Mouse (Mus musculus): ENCODE results near the gene Bckdha. TPM values are rescaled to one million over a fixed set of nuclear protein-coding genes. Genes with fewer than 3 reads are reported as not detected.
A peak's percentile ranks its signal among the peaks of the same experiment; 100 is the strongest.

Gene Bckdha
- polyA plus RNA-seq, 2 experiments: 17.3 to 20.1 TPM

GRCm38 (mm10) chr7:25626509-25627430 lies 32.0 kb downstream of the Bckdha start, which contains the start of gene B3gnt8:
Gene B3gnt8, plus strand, starts transcription at chr7:25626654.
- H3K9me3 ChIP-seq (ENCODE audit: control insufficient read depth, low read length): no peaks in the 10 kb centered on the region
- DNase-seq (ENCODE audit: low read depth in 3 of 3, low spot score in 3 of 3) (no peak), ATAC-seq (ENCODE audit: insufficient read depth) (peak; percentile 46; the same call in 1 of the 2 replicates)
- no peak within 1 kb of the TSS for H3K27ac ChIP-seq
- H3K27me3 ChIP-seq (ENCODE audit: control insufficient read depth, insufficient read depth, low read length): no peaks in the 10 kb centered on the region
- H3K9ac ChIP-seq (replicated peaks): peak within 1 kb of the TSS; percentile 32
- H3K4me3 ChIP-seq (ENCODE audit: insufficient read depth in 1 of 2, low read depth in 2 of 2, low read length in 2 of 2): peak within 1 kb of the TSS; percentile 36 to 48
- H3K4me2 ChIP-seq (ENCODE audit: low read depth): peak within 1 kb of the TSS; percentile 74
- no peaks in the 10 kb centered on the region for H3K36me3 ChIP-seq (replicated peaks; ENCODE audit: control insufficient read depth, insufficient read depth, low read depth)
- 13% methylated on average over 29 of the region's 29 CpGs for WGBS (ENCODE audit: insufficient replicate concordance)
- TF ChIP-seq EP300 (IDR thresholded peaks at IDR 0.05; ENCODE audit: low read depth) (no peak), CTCF (IDR thresholded peaks at IDR 0.05; ENCODE audit: low read depth) (no peak)
- peaks cover 7 to 11% of the 10 kb centered on the region in 2 experiments for H3K4me1 ChIP-seq (replicated peaks; ENCODE audit: control insufficient read depth in 2 of 2, insufficient read depth in 2 of 2, low read length in 1 of 2)

GRCm38 (mm10) chr7:25625594-25626250 lies 33.1 kb downstream of the Bckdha start:
- no peak for ATAC-seq (ENCODE audit: insufficient read depth)
- no peak overlapping the region for H3K27ac ChIP-seq
- no peaks in the 10 kb centered on the region for H3K27me3 ChIP-seq (ENCODE audit: control insufficient read depth, insufficient read depth, low read length)
- no peak overlapping the region for H3K4me2 ChIP-seq (ENCODE audit: low read depth)
- H3K9ac ChIP-seq (replicated peaks): no peak overlapping the region
- no peaks in the 10 kb centered on the region for H3K36me3 ChIP-seq (replicated peaks; ENCODE audit: control insufficient read depth, insufficient read depth, low read depth)
- H3K4me3 ChIP-seq (ENCODE audit: insufficient read depth in 1 of 2, low read depth in 2 of 2, low read length in 2 of 2): no peak overlapping the region
- 67% methylated on average over 10 of the region's 10 CpGs for WGBS (ENCODE audit: insufficient replicate concordance)
- H3K4me1 ChIP-seq (replicated peaks; ENCODE audit: control insufficient read depth in 2 of 2, insufficient read depth in 2 of 2, low read length in 1 of 2): peaks cover 7 to 11% of the 10 kb centered on the region in 2 experiments
- TF ChIP-seq CTCF (IDR thresholded peaks at IDR 0.05; ENCODE audit: low read depth) (peak; percentile 69), EP300 (IDR thresholded peaks at IDR 0.05; ENCODE audit: low read depth) (no peak)
- H3K9me3 ChIP-seq (ENCODE audit: control insufficient read depth, low read length): no peaks in the 10 kb centered on the region
- no peak for DNase-seq (ENCODE audit: low read depth in 3 of 3, low spot score in 3 of 3)

GRCm38 (mm10) chr7:25624851-25625250 lies 33.9 kb downstream of the Bckdha start:
- H3K27ac ChIP-seq: no peak overlapping the region
- H3K9me3 ChIP-seq (ENCODE audit: control insufficient read depth, low read length): no peaks in the 10 kb centered on the region
- H3K4me3 ChIP-seq (ENCODE audit: insufficient read depth in 1 of 2, low read depth in 2 of 2, low read length in 2 of 2): no peak overlapping the region
- H3K9ac ChIP-seq (replicated peaks): no peak overlapping the region
- ATAC-seq (ENCODE audit: insufficient read depth) (no peak), DNase-seq (ENCODE audit: low read depth in 3 of 3, low spot score in 3 of 3) (no peak)
- no peak overlapping the region for H3K4me2 ChIP-seq (ENCODE audit: low read depth)
- 56% methylated on average over 5 of the region's 5 CpGs for WGBS (ENCODE audit: insufficient replicate concordance)
- no peaks in the 10 kb centered on the region for H3K27me3 ChIP-seq (ENCODE audit: control insufficient read depth, insufficient read depth, low read length)
- TF ChIP-seq CTCF (IDR thresholded peaks at IDR 0.05; ENCODE audit: low read depth): no peak
- TF ChIP-seq EP300 (IDR thresholded peaks at IDR 0.05; ENCODE audit: low read depth): no peak
- no peaks in the 10 kb centered on the region for H3K36me3 ChIP-seq (replicated peaks; ENCODE audit: control insufficient read depth, insufficient read depth, low read depth)
- peaks cover 10 to 14% of the 10 kb centered on the region in 2 experiments for H3K4me1 ChIP-seq (replicated peaks; ENCODE audit: control insufficient read depth in 2 of 2, insufficient read depth in 2 of 2, low read length in 1 of 2)

GRCm38 (mm10) chr7:25623857-25624370 lies 34.9 kb downstream of the Bckdha start:
- no peak overlapping the region for H3K9ac ChIP-seq (replicated peaks)
- H3K27ac ChIP-seq: no peak overlapping the region
- peaks cover 12 to 19% of the 10 kb centered on the region in 2 experiments for H3K4me1 ChIP-seq (replicated peaks; ENCODE audit: control insufficient read depth in 2 of 2, insufficient read depth in 2 of 2, low read length in 1 of 2)
- no peak for DNase-seq (ENCODE audit: low read depth in 3 of 3, low spot score in 3 of 3)
- H3K36me3 ChIP-seq (replicated peaks; ENCODE audit: control insufficient read depth, insufficient read depth, low read depth): no peaks in the 10 kb centered on the region
- no peak overlapping the region for H3K4me2 ChIP-seq (ENCODE audit: low read depth)
- ATAC-seq (ENCODE audit: insufficient read depth): no peak
- H3K9me3 ChIP-seq (ENCODE audit: control insufficient read depth, low read length): no peaks in the 10 kb centered on the region
- TF ChIP-seq EP300 (IDR thresholded peaks at IDR 0.05; ENCODE audit: low read depth) (no peak), CTCF (IDR thresholded peaks at IDR 0.05; ENCODE audit: low read depth) (no peak)
- H3K4me3 ChIP-seq (ENCODE audit: insufficient read depth in 1 of 2, low read depth in 2 of 2, low read length in 2 of 2): no peak overlapping the region
- 80% methylated on average over 11 of the region's 11 CpGs for WGBS (ENCODE audit: insufficient replicate concordance)
- H3K27me3 ChIP-seq (ENCODE audit: control insufficient read depth, insufficient read depth, low read length): no peaks in the 10 kb centered on the region

GRCm38 (mm10) chr7:25620751-25621150 lies 38.0 kb downstream of the Bckdha start:
- Histone ChIP-seq H3K36me3 (replicated peaks; ENCODE audit: control insufficient read depth, insufficient read depth, low read depth) (no peaks in the 10 kb centered on the region), H3K4me1 (replicated peaks; ENCODE audit: control insufficient read depth in 2 of 2, insufficient read depth in 2 of 2, low read length in 1 of 2) (peaks cover 6 to 11% of the 10 kb centered on the region in 2 experiments; a peak in 3 of 4 replicates), H3K9ac (replicated peaks) (no peak overlapping the region), H3K4me2 (ENCODE audit: low read depth) (no peak overlapping the region), H3K27ac (no peak overlapping the region), H3K4me3 (ENCODE audit: insufficient read depth in 1 of 2, low read depth in 2 of 2, low read length in 2 of 2) (no peak overlapping the region), H3K9me3 (ENCODE audit: control insufficient read depth, low read length) (no peaks in the 10 kb centered on the region), H3K27me3 (ENCODE audit: control insufficient read depth, insufficient read depth, low read length) (no peaks in the 10 kb centered on the region)
- 78% methylated on average over 11 of the region's 11 CpGs for WGBS (ENCODE audit: insufficient replicate concordance)
- DNase-seq (ENCODE audit: low read depth in 3 of 3, low spot score in 3 of 3) (no peak), ATAC-seq (ENCODE audit: insufficient read depth) (no peak)
- no peak for TF ChIP-seq EP300 (IDR thresholded peaks at IDR 0.05; ENCODE audit: low read depth)

Data from liver, embryonic 14.5 days (tissue).